Mouse (Mus musculus): ENCODE measurements around the gene Tnik. TPM values are rescaled to one million over a fixed set of nuclear protein-coding genes. Genes with fewer than 3 reads are reported as not detected.

The Tnik gene
- polyA plus RNA-seq, 1 experiment, result 13.8 TPM

DNA sequence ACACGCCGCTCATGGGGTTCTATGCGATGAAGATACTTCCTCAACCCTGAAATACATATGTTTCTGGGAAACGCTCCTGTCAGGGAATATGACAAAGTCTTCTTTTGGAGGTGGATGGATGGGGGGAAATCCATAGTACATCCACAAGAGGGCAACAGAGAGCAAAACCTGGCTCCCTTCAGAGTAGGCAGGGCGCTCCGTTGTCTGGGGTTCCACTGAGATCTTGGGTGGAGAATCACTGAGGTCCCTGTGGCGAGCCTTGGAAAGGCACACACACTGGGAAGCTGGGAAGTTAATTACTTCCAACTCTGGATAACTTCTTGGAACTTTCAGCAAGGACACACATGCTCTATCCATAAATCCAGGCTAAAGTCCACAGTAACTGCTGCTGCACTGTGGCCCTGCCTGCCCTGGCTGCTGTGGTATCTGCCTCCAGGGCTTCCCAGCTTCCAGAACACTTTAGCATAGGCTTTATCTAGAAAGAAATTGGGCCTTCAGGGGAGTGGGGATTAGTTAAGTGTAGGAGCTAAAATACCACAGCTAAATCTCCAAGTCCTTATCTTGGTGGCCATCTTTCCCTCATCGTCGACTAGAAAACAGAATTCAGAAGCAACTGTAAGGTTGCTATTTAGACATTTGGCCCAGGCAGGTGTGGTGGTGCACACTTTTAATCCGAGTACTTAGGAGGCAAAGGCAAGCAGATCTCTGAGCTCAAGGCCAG, 299.8 kb downstream of the Tnik start:
- Histone ChIP-seq H3K4me3 (replicated peaks) (no peak overlapping the region), H3K9me3 (no peaks in the 10 kb centered on the region), H3K27me3 (replicated peaks) (no peaks in the 10 kb centered on the region), H3K36me3 (replicated peaks; ENCODE audit: low read length) (peaks cover 99% of the 10 kb centered on the region), H3K4me1 (peaks cover 20% of the 10 kb centered on the region)
- no peak for TF ChIP-seq GATA1 (IDR thresholded peaks at IDR 0.05; ENCODE audit: borderline replicate concordance, low read length)
- TF ChIP-seq FLI1 (IDR thresholded peaks at IDR 0.05; ENCODE audit: low read length), result no peak

DNA sequence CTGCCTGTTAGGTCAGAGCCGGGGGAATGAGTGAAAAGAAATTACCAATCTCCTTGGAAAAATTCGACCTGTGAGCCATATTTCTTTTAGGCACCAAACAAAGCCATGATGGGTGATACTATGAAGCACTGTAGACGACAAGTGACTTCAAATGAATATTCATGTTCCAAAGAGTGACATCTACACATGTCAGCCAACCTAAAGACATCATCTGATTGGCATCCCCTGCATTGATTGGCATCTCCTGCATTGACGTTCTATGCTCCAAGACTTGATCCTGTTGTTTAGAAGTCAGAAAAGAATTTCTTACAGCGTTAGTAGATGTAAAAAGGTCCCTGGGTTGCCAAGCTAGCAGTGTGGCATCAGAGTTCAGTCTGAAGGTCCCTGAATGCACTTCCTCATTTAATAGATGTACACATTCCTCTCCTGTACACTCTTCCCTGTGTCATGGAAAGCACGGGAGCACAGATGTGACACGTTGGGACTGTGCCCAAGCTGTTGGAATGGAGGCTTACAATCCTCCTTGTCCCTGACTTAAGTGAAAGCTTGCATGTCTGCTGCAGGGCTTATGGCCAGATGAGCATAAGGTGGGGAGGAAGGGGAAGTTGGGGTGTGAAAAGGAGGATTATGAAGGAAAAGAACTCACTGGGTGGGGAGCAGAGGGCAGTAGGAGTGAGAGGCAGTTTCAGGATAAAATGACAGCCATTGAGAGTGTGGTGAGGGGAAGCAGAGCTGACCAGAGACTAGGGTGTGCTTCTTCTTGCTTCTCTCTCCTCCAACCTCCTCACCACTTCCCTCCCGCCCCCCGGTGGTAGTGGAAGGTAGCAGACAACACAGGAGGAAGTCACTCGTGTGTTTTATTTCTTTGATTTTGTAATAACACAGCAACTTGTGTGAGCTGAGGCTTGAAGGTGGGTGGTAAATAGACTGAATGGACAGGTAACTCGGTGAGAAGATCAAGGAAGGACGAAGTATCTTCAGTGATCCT, 301.6 kb downstream of the Tnik start:
- Histone ChIP-seq H3K4me1 (peaks cover 9% of the 10 kb centered on the region), H3K36me3 (replicated peaks; ENCODE audit: low read length) (peaks cover 82% of the 10 kb centered on the region), H3K9me3 (no peaks in the 10 kb centered on the region), H3K27me3 (replicated peaks) (no peaks in the 10 kb centered on the region), H3K4me3 (replicated peaks) (no peak overlapping the region)
- TF ChIP-seq FLI1 (IDR thresholded peaks at IDR 0.05; ENCODE audit: low read length) (no peak), GATA1 (IDR thresholded peaks at IDR 0.05; ENCODE audit: borderline replicate concordance, low read length) (no peak)

DNA sequence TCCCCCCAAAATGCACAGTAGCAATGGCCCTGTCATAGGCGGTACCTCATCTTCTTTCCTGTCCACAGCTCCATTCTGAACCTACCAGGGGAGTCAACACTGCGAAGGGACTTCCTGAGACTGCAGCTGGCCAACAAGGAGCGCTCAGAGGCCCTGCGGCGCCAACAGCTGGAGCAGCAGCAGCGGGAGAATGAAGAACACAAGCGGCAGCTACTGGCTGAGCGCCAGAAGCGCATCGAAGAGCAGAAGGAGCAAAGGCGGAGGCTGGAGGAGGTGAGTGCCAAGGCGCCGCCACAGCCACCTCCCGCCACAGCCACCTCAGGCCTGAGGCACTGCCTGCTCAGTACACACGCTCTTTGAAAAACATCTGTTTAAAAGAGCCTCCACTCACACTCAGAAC, 314.3 kb downstream of the Tnik start:
- no peak for TF ChIP-seq GATA1 (IDR thresholded peaks at IDR 0.05; ENCODE audit: borderline replicate concordance, low read length)
- no peak for TF ChIP-seq FLI1 (IDR thresholded peaks at IDR 0.05; ENCODE audit: low read length)
- Histone ChIP-seq H3K36me3 (replicated peaks; ENCODE audit: low read length) (peaks cover 100% of the 10 kb centered on the region), H3K27me3 (replicated peaks) (no peaks in the 10 kb centered on the region), H3K9me3 (no peaks in the 10 kb centered on the region), H3K4me1 (peaks cover 21% of the 10 kb centered on the region), H3K4me3 (replicated peaks) (no peak overlapping the region)

DNA sequence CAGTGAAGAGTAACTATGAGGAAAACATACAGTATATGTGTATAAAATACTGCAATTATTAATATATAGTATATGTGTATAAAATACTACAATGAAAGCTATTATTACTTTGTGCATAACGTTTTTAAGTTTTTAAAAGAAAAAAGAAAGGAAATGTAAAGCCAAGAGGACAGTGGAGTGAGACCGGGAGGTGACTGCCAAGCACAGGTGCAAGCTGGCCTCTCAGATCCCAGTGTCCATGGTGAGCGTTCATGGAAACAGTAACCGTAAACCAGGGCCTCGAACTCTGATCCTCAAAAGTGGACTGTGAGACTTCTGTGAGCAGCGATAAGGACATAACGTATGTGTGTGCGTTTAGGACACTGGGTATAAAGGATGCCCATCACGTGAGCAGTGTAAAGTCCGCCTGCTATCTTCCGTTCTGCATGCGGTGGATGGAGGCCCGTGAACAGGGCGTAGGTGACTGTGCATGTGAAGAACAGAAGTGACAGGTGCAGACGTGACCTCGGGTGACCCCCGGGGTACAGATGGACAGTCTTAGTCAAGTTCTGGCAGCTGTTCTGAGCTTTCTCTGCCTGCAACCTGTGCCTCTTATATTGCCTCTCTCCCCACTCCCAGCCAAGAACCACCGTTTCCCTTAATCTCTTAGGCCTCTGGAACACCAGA, 316.1 kb downstream of the Tnik start:
- Histone ChIP-seq H3K4me3 (replicated peaks) (no peak overlapping the region), H3K27me3 (replicated peaks) (no peaks in the 10 kb centered on the region), H3K4me1 (peaks cover 17% of the 10 kb centered on the region)

DNA sequence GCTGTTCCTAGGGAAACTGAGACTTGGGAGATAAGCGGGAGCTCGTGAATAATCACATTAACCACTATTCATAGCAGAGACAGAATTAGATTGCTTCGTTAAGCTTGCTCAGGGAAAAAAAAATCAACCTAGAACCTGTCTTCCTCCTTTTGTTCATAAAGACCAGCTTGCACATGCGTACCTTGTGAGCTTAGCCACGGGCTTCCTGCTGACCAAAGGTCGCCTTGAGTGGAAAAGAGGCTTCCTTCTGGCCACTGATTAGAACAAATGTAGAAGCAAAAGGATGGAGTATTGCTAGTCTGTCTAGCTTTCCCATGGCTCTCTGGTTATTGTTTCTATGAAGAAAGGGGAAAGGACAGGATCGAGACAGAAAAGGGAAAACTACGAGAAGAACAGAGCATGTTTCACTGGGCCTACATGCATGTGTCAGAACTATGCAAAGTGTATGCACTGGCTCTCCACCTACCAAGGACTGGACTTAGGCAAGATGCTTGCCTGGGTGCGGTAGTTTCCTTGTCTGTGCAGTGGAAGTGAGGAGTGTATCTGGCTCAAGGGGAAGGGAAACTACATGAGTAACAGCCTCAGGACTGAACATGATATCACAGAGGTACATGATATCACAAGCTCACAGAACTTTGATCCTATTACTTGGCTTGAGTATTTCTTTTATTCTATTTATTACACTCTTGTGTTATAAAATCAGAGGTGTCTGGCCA, 322.9 kb downstream of the Tnik start:
- Histone ChIP-seq H3K4me1 (no peaks in the 10 kb centered on the region; the same call in 1 of the 2 replicates), H3K4me3 (replicated peaks) (no peak overlapping the region), H3K36me3 (replicated peaks; ENCODE audit: low read length) (peaks cover 93% of the 10 kb centered on the region), H3K9me3 (no peaks in the 10 kb centered on the region), H3K27me3 (replicated peaks) (no peaks in the 10 kb centered on the region)
- TF ChIP-seq GATA1 (IDR thresholded peaks at IDR 0.05; ENCODE audit: borderline replicate concordance, low read length) (no peak), FLI1 (IDR thresholded peaks at IDR 0.05; ENCODE audit: low read length) (no peak)

More for the DNA sequence above, 316.1 kb downstream of the Tnik start:
- H3K9me3 ChIP-seq, result no peaks in the 10 kb centered on the region
- TF ChIP-seq FLI1 (IDR thresholded peaks at IDR 0.05; ENCODE audit: low read length) (no peak), GATA1 (IDR thresholded peaks at IDR 0.05; ENCODE audit: borderline replicate concordance, low read length) (no peak)
- H3K36me3 ChIP-seq (replicated peaks; ENCODE audit: low read length), result peaks cover 100% of the 10 kb centered on the region

DNA sequence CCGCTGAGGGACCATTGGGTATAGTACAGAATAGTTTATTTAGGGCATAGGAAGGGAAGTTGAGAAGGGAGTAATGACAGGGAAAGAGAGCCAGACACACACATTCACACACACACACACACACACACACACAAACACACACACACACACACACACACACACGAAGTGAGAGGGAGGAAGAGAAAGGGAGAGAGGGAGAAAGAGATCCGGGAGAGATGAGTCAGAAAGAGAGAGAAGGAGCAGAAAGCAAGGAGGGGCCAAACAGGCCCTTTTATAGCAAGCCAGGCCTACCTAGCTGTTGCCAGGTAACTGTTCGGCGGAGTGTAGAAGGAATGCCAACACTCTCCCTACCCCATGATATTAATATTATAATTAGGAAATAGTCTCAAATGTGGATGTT, 324.8 kb downstream of the Tnik start:
- H3K27me3 ChIP-seq (replicated peaks), result no peaks in the 10 kb centered on the region
- no peak overlapping the region for H3K4me3 ChIP-seq (replicated peaks)
- H3K4me1 ChIP-seq, result peaks cover 10% of the 10 kb centered on the region
- peaks cover 93% of the 10 kb centered on the region for H3K36me3 ChIP-seq (replicated peaks; ENCODE audit: low read length)
- no peak for TF ChIP-seq GATA1 (IDR thresholded peaks at IDR 0.05; ENCODE audit: borderline replicate concordance, low read length)
- TF ChIP-seq FLI1 (IDR thresholded peaks at IDR 0.05; ENCODE audit: low read length), result no peak
- no peaks in the 10 kb centered on the region for H3K9me3 ChIP-seq

DNA sequence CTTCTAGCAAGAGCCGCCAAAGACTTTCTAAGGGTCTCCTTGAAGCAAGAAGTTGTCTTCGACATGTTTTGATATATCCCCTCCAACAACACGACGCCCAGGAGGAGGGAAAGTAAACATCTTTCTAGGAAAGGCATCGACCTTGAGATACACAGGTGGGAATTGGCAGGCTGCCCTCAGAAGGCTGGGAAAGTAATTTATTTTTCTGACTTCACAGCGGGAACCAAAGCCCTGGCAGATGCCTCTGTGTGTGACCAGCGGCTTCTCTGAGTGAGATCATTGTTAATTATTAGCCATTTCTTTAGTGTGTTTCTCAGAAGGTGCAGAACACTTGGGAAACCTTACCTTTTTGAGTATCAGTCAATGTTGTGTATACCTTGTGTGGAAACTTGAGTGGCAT, 328.3 kb downstream of the Tnik start:
- H3K27me3 ChIP-seq (replicated peaks), result no peaks in the 10 kb centered on the region
- no peak for TF ChIP-seq FLI1 (IDR thresholded peaks at IDR 0.05; ENCODE audit: low read length)
- TF ChIP-seq GATA1 (IDR thresholded peaks at IDR 0.05; ENCODE audit: borderline replicate concordance, low read length), result no peak
- H3K4me3 ChIP-seq (replicated peaks), result no peak overlapping the region
- peaks cover 20% of the 10 kb centered on the region for H3K4me1 ChIP-seq
- H3K9me3 ChIP-seq, result no peaks in the 10 kb centered on the region
- peaks cover 93% of the 10 kb centered on the region for H3K36me3 ChIP-seq (replicated peaks; ENCODE audit: low read length)

DNA sequence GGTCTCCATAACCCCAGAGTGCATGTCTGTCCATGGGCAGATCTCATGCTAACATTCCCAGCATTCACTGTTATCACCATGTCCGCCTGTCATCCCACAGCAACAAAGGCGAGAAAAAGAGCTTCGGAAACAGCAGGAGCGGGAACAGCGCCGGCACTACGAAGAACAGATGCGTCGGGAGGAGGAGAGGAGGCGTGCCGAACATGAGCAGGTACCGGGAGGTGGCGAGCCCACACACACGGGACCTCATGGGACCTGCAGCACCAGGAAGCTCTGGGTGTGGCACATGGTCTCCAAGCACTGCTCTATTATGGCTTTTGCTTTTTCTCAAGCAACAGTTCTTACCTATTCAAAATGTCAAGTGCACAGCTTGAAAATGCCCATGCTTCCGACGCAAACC, 330.9 kb downstream of the Tnik start:
- Histone ChIP-seq H3K27me3 (replicated peaks) (no peaks in the 10 kb centered on the region), H3K4me1 (peaks cover 20% of the 10 kb centered on the region), H3K4me3 (replicated peaks) (no peak overlapping the region), H3K9me3 (no peaks in the 10 kb centered on the region), H3K36me3 (replicated peaks; ENCODE audit: low read length) (peaks cover 100% of the 10 kb centered on the region)
- TF ChIP-seq FLI1 (IDR thresholded peaks at IDR 0.05; ENCODE audit: low read length), result no peak
- TF ChIP-seq GATA1 (IDR thresholded peaks at IDR 0.05; ENCODE audit: borderline replicate concordance, low read length), result no peak

DNA sequence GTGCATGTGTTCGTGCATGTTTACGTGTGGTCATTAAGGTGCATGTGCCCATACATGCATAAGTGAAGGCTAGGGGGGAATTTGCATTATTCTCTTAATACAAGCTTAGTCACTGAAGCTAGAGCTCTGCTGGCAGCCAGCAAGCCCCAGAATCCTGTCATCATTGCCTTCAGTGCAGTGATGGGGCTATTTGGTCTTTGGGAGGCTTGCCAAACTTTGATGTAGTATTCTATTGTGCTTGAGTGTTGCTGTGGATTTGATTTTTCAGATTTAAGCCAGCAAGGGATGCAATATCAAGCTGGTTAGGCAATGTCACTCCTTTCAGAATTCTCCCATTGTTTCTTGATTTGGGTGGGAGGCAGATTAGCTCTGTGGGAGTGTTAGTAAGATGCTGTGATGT, 336.5 kb downstream of the Tnik start:
- Histone ChIP-seq H3K4me1 (no peaks in the 10 kb centered on the region), H3K36me3 (replicated peaks; ENCODE audit: low read length) (peaks cover 91% of the 10 kb centered on the region), H3K4me3 (replicated peaks) (no peak overlapping the region), H3K9me3 (no peaks in the 10 kb centered on the region), H3K27me3 (replicated peaks) (no peaks in the 10 kb centered on the region)
- no peak for TF ChIP-seq GATA1 (IDR thresholded peaks at IDR 0.05; ENCODE audit: borderline replicate concordance, low read length)
- TF ChIP-seq FLI1 (IDR thresholded peaks at IDR 0.05; ENCODE audit: low read length), result no peak
